Mouse (Mus musculus) MEL (cell line): Measurements from ENCODE around the gene Ggt5. TPM values are rescaled to one million over a fixed set of nuclear protein-coding genes. Genes with fewer than 3 reads are reported as not detected.

Experiments
- DNase-seq: peaks from one replicate; pipeline ENCODE4 v3.0.0; 2011; ENCODE audit warnings: low read depth, low spot score
- H3K27ac ChIP-seq: 2 replicates; pipeline ENCODE4 v1.5.1; 2012; ENCODE audit warnings: low read depth, mild to moderate bottlenecking, control low read depth, low read length, moderate library complexity; ENCODE audit not compliant: control insufficient read depth
- H3K27me3 ChIP-seq, 2 experiments: fragments of 150-350 bp in 1 of 2; sonication (generic) in 1 of 2; 2 replicates each; pipeline ENCODE4 v1.6.1; 2012; ENCODE audit warnings: low read length in 2 of 2, mild to moderate bottlenecking in 2 of 2, improper control_type of control experiment in 1 of 2, moderate library complexity in 1 of 2; ENCODE audit not compliant: insufficient read depth in 2 of 2, control insufficient read depth in 1 of 2
- H3K36me3 ChIP-seq, 2 experiments: 2 replicates each; pipeline ENCODE4 v1.6.1; 2012 to 2014; ENCODE audit warnings: low read length in 2 of 2, improper control_type of control experiment in 1 of 2, inconsistent platforms in 1 of 2, mild to moderate bottlenecking in 1 of 2; ENCODE audit not compliant: insufficient read depth in 2 of 2, control insufficient read depth in 1 of 2
- H3K4me1 ChIP-seq, 2 experiments: fragments of 150-350 bp in 1 of 2; sonication (generic) in 1 of 2; 2 replicates each; pipeline ENCODE4 v1.6.1; 2012; ENCODE audit warnings: low read length in 2 of 2, improper control_type of control experiment in 1 of 2, mild to moderate bottlenecking in 1 of 2; ENCODE audit not compliant: insufficient read depth in 2 of 2, control insufficient read depth in 1 of 2
- H3K4me3 ChIP-seq, 2 experiments: fragments of 150-350 bp in 1 of 2; sonication (generic) in 1 of 2; 2 replicates each; pipeline ENCODE4 v1.5.1; 2012; ENCODE audit warnings: low read depth in 2 of 2, low read length in 2 of 2, mild to moderate bottlenecking in 2 of 2, moderate library complexity in 2 of 2, control low read depth in 1 of 2, improper control_type of control experiment in 1 of 2; ENCODE audit not compliant: control insufficient read depth in 1 of 2, insufficient read depth in 1 of 2
- H3K79me2 ChIP-seq: 2 replicates; pipeline ENCODE4 v1.6.1; 2012; ENCODE audit warnings: mild to moderate bottlenecking, low read length, moderate library complexity; ENCODE audit not compliant: control insufficient read depth, poor library complexity, insufficient read depth
- H3K9ac ChIP-seq: 2 replicates; pipeline ENCODE4 v1.6.1; 2012; ENCODE audit warnings: low read depth, mild to moderate bottlenecking, control low read depth, low read length, moderate library complexity; ENCODE audit not compliant: control insufficient read depth, poor library complexity, severe bottlenecking
- H3K9me3 ChIP-seq: fragments of 150-350 bp; sonication (generic); replicated peaks from 2 replicates; pipeline ENCODE4 v1.6.1; 2012; ENCODE audit warnings: mild to moderate bottlenecking, low read length, improper control_type of control experiment, moderate library complexity; ENCODE audit not compliant: insufficient read depth
- CTCF ChIP-seq, 3 experiments: IDR thresholded peaks in 2 of 3; conservative IDR thresholded peaks in 1 of 3; 2 replicates each; pipeline ENCODE4 v1.5.1; 2011 to 2012; ENCODE audit warnings: low read length in 3 of 3, low read depth in 2 of 3, mild to moderate bottlenecking in 2 of 3, improper control_type of control experiment in 1 of 3, inconsistent platforms in 1 of 3, mixed read lengths in 1 of 3, moderate library complexity in 1 of 3; ENCODE audit not compliant: control insufficient read depth in 1 of 3, insufficient read depth in 1 of 3, poor library complexity in 1 of 3, severe bottlenecking in 1 of 3
- E2F4 ChIP-seq: IDR thresholded peaks from 2 replicates; pipeline ENCODE4 v1.6.1; 2011; ENCODE audit warnings: low read depth, low read length, improper control_type of control experiment, borderline replicate concordance
- ELF1 ChIP-seq: IDR thresholded peaks from 2 replicates; pipeline ENCODE4 v1.6.1; 2014; ENCODE audit warnings: low read depth, mild to moderate bottlenecking, inconsistent platforms, low read length, improper control_type of control experiment, moderate library complexity
- ETS1 ChIP-seq: IDR thresholded peaks from 2 replicates; pipeline ENCODE4 v1.6.1; 2012; ENCODE audit warnings: low read depth, mild to moderate bottlenecking, inconsistent platforms, low read length, improper control_type of control experiment, moderate library complexity
- GABPA ChIP-seq: IDR thresholded peaks from 2 replicates; pipeline ENCODE4 v1.6.1; 2012; ENCODE audit warnings: low read depth, mild to moderate bottlenecking, inconsistent platforms, low read length, improper control_type of control experiment, moderate library complexity
- HCFC1 ChIP-seq: IDR thresholded peaks from 2 replicates; pipeline ENCODE4 v1.6.1; 2012; ENCODE audit warnings: low read depth, mild to moderate bottlenecking, inconsistent platforms, low read length, improper control_type of control experiment, moderate library complexity
- KAT2A ChIP-seq: conservative IDR thresholded peaks from 2 replicates; pipeline ENCODE4 v1.6.1; 2012; ENCODE audit warnings: low read depth, low read length, improper control_type of control experiment, inconsistent platforms
- MAX ChIP-seq: IDR thresholded peaks from 2 replicates; pipeline ENCODE4 v1.6.1; 2011; ENCODE audit warnings: low read length, improper control_type of control experiment
- MAZ ChIP-seq: IDR thresholded peaks from 2 replicates; pipeline ENCODE4 v1.6.1; 2012; ENCODE audit warnings: low read depth, mild to moderate bottlenecking, inconsistent platforms, low read length, improper control_type of control experiment
- MEF2A ChIP-seq: IDR thresholded peaks from 2 replicates; pipeline ENCODE4 v1.6.1; 2014; ENCODE audit warnings: low read depth, mild to moderate bottlenecking, inconsistent platforms, low read length, improper control_type of control experiment; ENCODE audit not compliant: poor library complexity, insufficient replicate concordance, severe bottlenecking; ENCODE audit errors: extremely low read depth
- NRF1 ChIP-seq: IDR thresholded peaks from 2 replicates; pipeline ENCODE4 v1.6.1; 2014; ENCODE audit warnings: low read depth, mild to moderate bottlenecking, inconsistent platforms, low read length, improper control_type of control experiment, moderate library complexity; ENCODE audit not compliant: poor library complexity, insufficient read depth, severe bottlenecking
- POLR2AphosphoS5 ChIP-seq: IDR thresholded peaks from 2 replicates; pipeline ENCODE4 v1.6.1; 2012; ENCODE audit warnings: low read depth, borderline replicate concordance, mild to moderate bottlenecking, inconsistent platforms, low read length, moderate library complexity, mixed read lengths
- RAD21 ChIP-seq: IDR thresholded peaks from 2 replicates; pipeline ENCODE4 v1.6.1; 2011; ENCODE audit warnings: mild to moderate bottlenecking, low read depth, low read length, improper control_type of control experiment
- SIN3A ChIP-seq: IDR thresholded peaks from 2 replicates; pipeline ENCODE4 v1.6.1; 2012; ENCODE audit warnings: low read length, improper control_type of control experiment, inconsistent platforms
- TAL1 ChIP-seq: IDR thresholded peaks from 2 replicates; pipeline ENCODE4 v1.6.1; 2012; ENCODE audit warnings: mild to moderate bottlenecking, inconsistent platforms, low read length, moderate library complexity, mixed read lengths
- TBP ChIP-seq: IDR thresholded peaks from 2 replicates; pipeline ENCODE4 v1.8.0; 2011; ENCODE audit warnings: low read depth, low read length, improper control_type of control experiment
- TCF12 ChIP-seq: IDR thresholded peaks from 2 replicates; pipeline ENCODE4 v1.6.1; 2014; ENCODE audit warnings: low read depth, mild to moderate bottlenecking, inconsistent platforms, low read length, improper control_type of control experiment, moderate library complexity
- UBTF ChIP-seq: IDR thresholded peaks from 2 replicates; pipeline ENCODE4 v1.6.1; 2012; ENCODE audit warnings: low read depth, mild to moderate bottlenecking, inconsistent platforms, low read length, improper control_type of control experiment, moderate library complexity, borderline replicate concordance; ENCODE audit not compliant: insufficient read depth
- ZC3H11A ChIP-seq: IDR thresholded peaks from 2 replicates; pipeline ENCODE4 v1.6.1; 2012; ENCODE audit warnings: low read depth, mild to moderate bottlenecking, inconsistent platforms, low read length, improper control_type of control experiment
- ZMIZ1 ChIP-seq: IDR thresholded peaks from 2 replicates; pipeline ENCODE4 v1.6.1; 2012; ENCODE audit warnings: low read depth, mild to moderate bottlenecking, inconsistent platforms, low read length, improper control_type of control experiment, moderate library complexity
- ZNF384 ChIP-seq: IDR thresholded peaks from 2 replicates; pipeline ENCODE4 v1.6.1; 2012; ENCODE audit warnings: low read depth, mild to moderate bottlenecking, inconsistent platforms, low read length, improper control_type of control experiment
- polyA plus RNA-seq, 2 experiments: library from polyadenylated mRNA; stranded (reverse) in 1 of 2; unstranded in 1 of 2; fragments of >175 nt in 1 of 2; fragments of >200 nt in 1 of 2; gene quantifications; 2 replicates each; pipeline versions ENCODE4 v1.2.1 to v1.2.4; 2012; ENCODE audit warnings: low replicate concordance in 2 of 2, low read depth in 1 of 2; ENCODE audit not compliant: insufficient read length in 2 of 2, insufficient read depth in 1 of 2, missing spikeins in 1 of 2
- total RNA-seq: library from RNA; depleted of rRNA; stranded (reverse); fragments of 300-350 nt; gene quantifications from 2 replicates; pipeline ENCODE4 v1.2.3, GENCODE M21; 2012

Ggt5 gene
- total and polyA plus RNA-seq, 3 experiments = 0.11 TPM; not detected in 2

DNA sequence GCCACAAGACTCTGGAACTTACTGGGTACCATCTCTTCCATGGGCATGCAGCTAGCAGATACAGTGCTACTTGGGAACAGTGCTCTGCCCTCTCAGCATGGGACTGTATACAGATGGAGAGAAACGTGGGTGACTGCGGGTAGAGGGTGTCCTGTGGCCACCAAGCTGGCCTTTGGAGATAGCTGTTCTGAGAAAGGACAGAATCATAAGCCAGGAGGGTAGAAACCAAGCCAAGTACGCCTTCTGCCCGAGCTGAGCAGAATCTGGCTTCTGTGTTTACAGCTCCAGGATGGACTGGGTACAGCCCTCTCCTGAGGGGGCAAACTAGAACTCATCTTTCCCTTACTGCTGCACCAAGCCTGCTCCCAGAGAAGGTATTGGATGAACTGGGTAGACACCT, 73.4 kb downstream of the Ggt5 start:
- no peaks in the 10 kb centered on the region for H3K27me3 ChIP-seq
- no peak overlapping the region for H3K9ac ChIP-seq
- no peak overlapping the region for H3K27ac ChIP-seq
- no peak for DNase-seq
- H3K36me3 ChIP-seq = peaks cover 4 to 5% of the 10 kb centered on the region in 2 experiments; a peak in 3 of 4 replicates
- no peak overlapping the region for H3K4me3 ChIP-seq
- peaks cover 4% of the 10 kb centered on the region for H3K79me2 ChIP-seq
- TF ChIP-seq POLR2AphosphoS5 = no peak
- TF ChIP-seq MEF2A = no peak
- no peak for TF ChIP-seq NRF1
- TF ChIP-seq TAL1 = no peak
- TF ChIP-seq MAX = no peak
- TF ChIP-seq KAT2A = no peak
- TF ChIP-seq TBP = no peak
- no peak for TF ChIP-seq ETS1
- TF ChIP-seq HCFC1 = no peak
- no peak for TF ChIP-seq ZNF384
- TF ChIP-seq GABPA = no peak
- no peak for TF ChIP-seq UBTF
- TF ChIP-seq ELF1 = no peak
- no peak for TF ChIP-seq SIN3A
- TF ChIP-seq ZC3H11A = no peak
- no peak for TF ChIP-seq MAZ
- no peak for TF ChIP-seq E2F4
- TF ChIP-seq ZMIZ1 = no peak
- TF ChIP-seq, all 39 proteins: peak for 0
- H3K9me3 ChIP-seq = no peaks in the 10 kb centered on the region
- no peaks in the 10 kb centered on the region; a peak in 1 of 4 replicates for H3K4me1 ChIP-seq

DNA sequence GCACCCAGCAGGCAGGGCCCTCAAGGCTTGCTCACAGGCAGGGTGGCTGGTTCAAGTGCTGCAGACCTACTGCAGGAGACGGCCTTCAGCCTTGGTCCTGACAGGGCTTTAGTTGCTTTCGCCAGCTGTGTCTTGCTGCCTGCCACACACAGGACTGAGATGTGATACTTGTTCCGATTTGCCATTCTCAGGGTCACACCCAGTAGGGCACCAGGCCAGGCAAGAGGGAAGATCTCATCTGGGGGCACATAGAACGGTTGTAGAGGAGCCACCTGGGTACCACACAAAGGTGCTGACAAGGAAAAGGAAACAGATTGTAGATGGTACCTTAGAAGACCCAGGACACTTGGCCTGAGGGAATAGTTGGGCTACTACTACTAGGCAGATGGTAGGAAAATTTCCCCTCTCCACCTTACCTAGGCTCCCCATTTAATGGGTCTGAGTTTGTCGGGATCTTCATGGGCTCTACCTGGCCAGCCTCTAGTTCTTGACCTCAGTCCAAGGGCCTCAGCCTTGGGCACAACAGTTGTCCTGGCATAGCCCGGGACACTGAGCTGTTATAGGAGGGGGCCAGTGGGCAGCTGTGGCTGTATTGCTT, 75.6 kb downstream of the Ggt5 start:
- no peaks in the 10 kb centered on the region for H3K9me3 ChIP-seq
- no peak overlapping the region for H3K4me3 ChIP-seq
- peaks cover 4% of the 10 kb centered on the region for H3K79me2 ChIP-seq
- TF ChIP-seq RAD21 = no peak
- no peak for TF ChIP-seq CTCF (IDR thresholded peaks at IDR 0.05 in 2 of 3, conservative IDR thresholded peaks at IDR 0.05 in 1 of 3; ENCODE audit: control insufficient read depth in 1 of 3, insufficient read depth in 1 of 3, low read depth in 2 of 3, low read length in 3 of 3, poor library complexity in 1 of 3, severe bottlenecking in 1 of 3)
- TF ChIP-seq MAX = no peak
- TF ChIP-seq TCF12 = no peak
- peaks cover 3 to 4% of the 10 kb centered on the region in 2 experiments; a peak in 3 of 4 replicates for H3K36me3 ChIP-seq
- H3K27ac ChIP-seq = no peak overlapping the region
- no peak overlapping the region for H3K9ac ChIP-seq
- no peaks in the 10 kb centered on the region; a peak in 2 of 4 replicates for H3K4me1 ChIP-seq
- no peak for DNase-seq
- H3K27me3 ChIP-seq = no peaks in the 10 kb centered on the region
